Mouse (Mus musculus) hindbrain, embryonic 13.5 days (tissue): Measurements from ENCODE around the gene Maml2. TPM values are rescaled to one million over a fixed set of nuclear protein-coding genes. Genes with fewer than 3 reads are reported as not detected.

Source experiments
- ATAC-seq: fragments of 200-750 bp; cut with Nextera tagmentation; 2 replicates; pipeline ENCODE4 v1.8.0; 2017; ENCODE audit warnings: moderate TSS enrichment; ENCODE audit not compliant: low FRiP score
- H3K27ac ChIP-seq: fragments of 300-500 bp; sonication (generic); 2 replicates; pipeline ENCODE4 v1.5.1; 2015; ENCODE audit warnings: inconsistent platforms, mild to moderate bottlenecking, moderate library complexity
- H3K27me3 ChIP-seq: fragments of 300-500 bp; sonication (generic); 2 replicates; pipeline ENCODE4 v1.6.1; 2015; ENCODE audit warnings: mild to moderate bottlenecking, inconsistent platforms
- H3K36me3 ChIP-seq: fragments of 300-500 bp; sonication (generic); 2 replicates; pipeline ENCODE4 v1.6.1; 2015; ENCODE audit warnings: mild to moderate bottlenecking, inconsistent platforms
- H3K4me1 ChIP-seq: fragments of 300-500 bp; sonication (generic); replicated peaks from 2 replicates; pipeline ENCODE4 v1.6.1; 2015; ENCODE audit warnings: inconsistent platforms
- H3K4me2 ChIP-seq: fragments of 300-500 bp; sonication (generic); 2 replicates; pipeline ENCODE4 v1.6.1; 2015; ENCODE audit warnings: inconsistent platforms, mild to moderate bottlenecking, moderate library complexity
- H3K4me3 ChIP-seq: fragments of 300-500 bp; sonication (generic); 2 replicates; pipeline ENCODE4 v1.5.1; 2015; ENCODE audit warnings: mild to moderate bottlenecking, inconsistent platforms
- H3K9ac ChIP-seq: fragments of 300-500 bp; sonication (generic); 2 replicates; pipeline ENCODE4 v1.6.1; 2015; ENCODE audit warnings: mild to moderate bottlenecking, inconsistent platforms
- H3K9me3 ChIP-seq: fragments of 300-500 bp; sonication (generic); 2 replicates; pipeline ENCODE4 v1.6.1; 2016; ENCODE audit warnings: inconsistent platforms
- WGBS: fragments of 180-500 bp; shearing (Covaris S2); methylation state at CpG from one replicate; pipeline ENCODE4 v1.1.7; 2015; 5-methylcytosine and 5-hydroxymethylcytosine counted together
- polyA plus RNA-seq: library from polyadenylated mRNA; unstranded; fragments of >200 nt; fragmentation: Nextera tagmentation; extraction: Ambion mirVana; gene quantifications from 2 replicates; pipeline ENCODE4 v1.2.1, GENCODE M21; 2015

Maml2 gene
- polyA plus RNA-seq, 1 experiment from 2014 or later: 11.4 TPM

GRCm38 (mm10) chr9:13667955-13668354 lies 370.2 kb downstream of the Maml2 start:
- ATAC-seq: no peak
- 94% methylated on average over 1 of the region's 1 CpGs for WGBS
- Histone ChIP-seq H3K4me3 (no peak overlapping the region), H3K9ac (no peak overlapping the region), H3K4me2 (no peak overlapping the region), H3K27ac (no peak overlapping the region), H3K27me3 (no peaks in the 10 kb centered on the region), H3K4me1 (peaks cover 3% of the 10 kb centered on the region; the same call in 1 of the 2 replicates), H3K36me3 (no peaks in the 10 kb centered on the region), H3K9me3 (no peaks in the 10 kb centered on the region)

GRCm38 (mm10) chr9:13668742-13669141 lies 371.0 kb downstream of the Maml2 start:
- Histone ChIP-seq H3K36me3 (no peaks in the 10 kb centered on the region), H3K27ac (no peak overlapping the region), H3K4me3 (no peak overlapping the region), H3K4me2 (no peak overlapping the region), H3K9me3 (no peaks in the 10 kb centered on the region), H3K27me3 (no peaks in the 10 kb centered on the region), H3K4me1 (peaks cover 3% of the 10 kb centered on the region; the same call in 1 of the 2 replicates), H3K9ac (no peak overlapping the region)
- WGBS: 84% methylated on average over 2 of the region's 2 CpGs
- ATAC-seq: no peak

GRCm38 (mm10) chr9:13671125-13671769 lies 373.5 kb downstream of the Maml2 start:
- ATAC-seq: peak; percentile 72; the same call in 1 of the 2 replicates
- Histone ChIP-seq H3K4me1 (peaks cover 3% of the 10 kb centered on the region; the same call in 1 of the 2 replicates), H3K9ac (no peak overlapping the region), H3K4me3 (no peak overlapping the region), H3K36me3 (no peaks in the 10 kb centered on the region), H3K27me3 (no peaks in the 10 kb centered on the region), H3K27ac (0 out of 2 replicates have a peak overlapping the region, but pooled peaks have one; percentile 30), H3K4me2 (no peak overlapping the region), H3K9me3 (no peaks in the 10 kb centered on the region)
- WGBS: 81% methylated on average over 3 of the region's 3 CpGs

- 90% methylated on average over 2 of the region's 2 CpGs for WGBS
- Histone ChIP-seq H3K9me3 (no peaks in the 10 kb centered on the region), H3K36me3 (no peaks in the 10 kb centered on the region), H3K4me1 (peaks cover 3% of the 10 kb centered on the region; the same call in 1 of the 2 replicates), H3K4me3 (no peak overlapping the region), H3K27ac (no peak overlapping the region), H3K4me2 (no peak overlapping the region), H3K27me3 (no peaks in the 10 kb centered on the region), H3K9ac (no peak overlapping the region)
- no peak for ATAC-seq
Observed at GRCm38 (mm10) chr9:13673304-13673703, 375.5 kb downstream of the Maml2 start.

GRCm38 (mm10) chr9:13678026-13678425 lies 380.3 kb downstream of the Maml2 start:
- Histone ChIP-seq H3K27me3 (no peaks in the 10 kb centered on the region), H3K9ac (no peak overlapping the region)
- 90% methylated on average over 2 of the region's 2 CpGs for WGBS

GRCm38 (mm10) chr9:13679696-13680095 lies 381.9 kb downstream of the Maml2 start:
- Histone ChIP-seq H3K4me1 (0 out of 2 replicates have a peak, but pooled peaks cover 4% of the 10 kb centered on the region), H3K9me3 (no peaks in the 10 kb centered on the region), H3K27ac (no peak overlapping the region), H3K9ac (no peak overlapping the region), H3K4me2 (no peak overlapping the region), H3K27me3 (no peaks in the 10 kb centered on the region), H3K36me3 (no peaks in the 10 kb centered on the region), H3K4me3 (no peak overlapping the region)
- ATAC-seq: no peak
- WGBS: 98% methylated on average over 2 of the region's 2 CpGs

More at GRCm38 (mm10) chr9:13678026-13678425, 380.3 kb downstream of the Maml2 start:
- H3K36me3 ChIP-seq: no peaks in the 10 kb centered on the region
- no peaks in the 10 kb centered on the region for H3K9me3 ChIP-seq
- H3K27ac ChIP-seq: no peak overlapping the region
- H3K4me1 ChIP-seq: 0 out of 2 replicates have a peak, but pooled peaks cover 4% of the 10 kb centered on the region
- H3K4me3 ChIP-seq: no peak overlapping the region
- H3K4me2 ChIP-seq: no peak overlapping the region
- no peak for ATAC-seq

GRCm38 (mm10) chr9:13681147-13681546 lies 383.4 kb downstream of the Maml2 start:
- Histone ChIP-seq H3K9ac (no peak overlapping the region), H3K4me1 (0 out of 2 replicates have a peak, but pooled peaks cover 4% of the 10 kb centered on the region), H3K27me3 (no peaks in the 10 kb centered on the region), H3K4me3 (no peak overlapping the region), H3K4me2 (peak overlapping the region; percentile 34; the same call in 1 of the 2 replicates), H3K9me3 (no peaks in the 10 kb centered on the region), H3K36me3 (no peaks in the 10 kb centered on the region), H3K27ac (peak overlapping the region; percentile 8; the same call in 1 of the 2 replicates)
- no peak for ATAC-seq
- WGBS: 80% methylated on average over 8 of the region's 8 CpGs

- H3K4me2 ChIP-seq: peak overlapping the region; percentile 34
- H3K27me3 ChIP-seq: no peaks in the 10 kb centered on the region
- WGBS: 7% methylated on average over 8 of the region's 8 CpGs
- 0 out of 2 replicates have a peak, but pooled peaks cover 4% of the 10 kb centered on the region for H3K4me1 ChIP-seq
- no peak overlapping the region for H3K9ac ChIP-seq
- H3K4me3 ChIP-seq: 0 out of 2 replicates have a peak overlapping the region, but pooled peaks have one; percentile 8
- no peaks in the 10 kb centered on the region for H3K36me3 ChIP-seq
- peak; percentile 96 for ATAC-seq
- H3K9me3 ChIP-seq: no peaks in the 10 kb centered on the region
- H3K27ac ChIP-seq: peak overlapping the region; percentile 8
Observed at GRCm38 (mm10) chr9:13681581-13682038, 383.9 kb downstream of the Maml2 start.

GRCm38 (mm10) chr9:13684327-13684934 lies 386.7 kb downstream of the Maml2 start:
- Histone ChIP-seq H3K9ac (no peak overlapping the region), H3K36me3 (no peaks in the 10 kb centered on the region), H3K4me3 (no peak overlapping the region), H3K27me3 (no peaks in the 10 kb centered on the region), H3K4me2 (no peak overlapping the region), H3K9me3 (no peaks in the 10 kb centered on the region), H3K4me1 (peaks cover 16% of the 10 kb centered on the region), H3K27ac (no peak overlapping the region)
- no peak for ATAC-seq
- 91% methylated on average over 6 of the region's 6 CpGs for WGBS

GRCm38 (mm10) chr9:13686977-13687659 lies 389.4 kb downstream of the Maml2 start:
- Histone ChIP-seq H3K36me3 (no peaks in the 10 kb centered on the region), H3K4me2 (no peak overlapping the region), H3K9me3 (no peaks in the 10 kb centered on the region), H3K9ac (no peak overlapping the region), H3K27me3 (no peaks in the 10 kb centered on the region), H3K4me3 (no peak overlapping the region), H3K27ac (no peak overlapping the region), H3K4me1 (peaks cover 24% of the 10 kb centered on the region)
- no peak for ATAC-seq
- 91% methylated on average over 19 of the region's 19 CpGs for WGBS

- H3K27me3 ChIP-seq: no peaks in the 10 kb centered on the region
- no peak for ATAC-seq
- H3K4me3 ChIP-seq: no peak overlapping the region
- H3K4me1 ChIP-seq: peaks cover 24% of the 10 kb centered on the region
- no peak overlapping the region for H3K27ac ChIP-seq
- H3K4me2 ChIP-seq: no peak overlapping the region
- WGBS: 73% methylated on average over 9 of the region's 9 CpGs
- no peaks in the 10 kb centered on the region for H3K9me3 ChIP-seq
- no peaks in the 10 kb centered on the region for H3K36me3 ChIP-seq
- no peak overlapping the region for H3K9ac ChIP-seq
Observed at GRCm38 (mm10) chr9:13688997-13689396, 391.2 kb downstream of the Maml2 start.

- H3K4me1 ChIP-seq: peaks cover 24% of the 10 kb centered on the region
- H3K4me2 ChIP-seq: peak overlapping the region; percentile 41
- peak overlapping the region; percentile 55; the same call in 1 of the 2 replicates for H3K9ac ChIP-seq
- 20% methylated on average over 8 of the region's 8 CpGs for WGBS
- peak; percentile 49; the same call in 1 of the 2 replicates for ATAC-seq
- no peak overlapping the region for H3K4me3 ChIP-seq
- no peaks in the 10 kb centered on the region for H3K36me3 ChIP-seq
- peak overlapping the region; percentile 78 for H3K27ac ChIP-seq
- H3K9me3 ChIP-seq: no peaks in the 10 kb centered on the region
- H3K27me3 ChIP-seq: no peaks in the 10 kb centered on the region
Observed at GRCm38 (mm10) chr9:13690321-13690720, 392.6 kb downstream of the Maml2 start.
